Mouse (Mus musculus): ENCODE data around the gene Retsat. TPM values are rescaled to one million over a fixed set of nuclear protein-coding genes. Genes with fewer than 3 reads are reported as not detected.

Gene Retsat
- total and polyA plus RNA-seq, 3 experiments: 15.5 to 27.7 (median 15.6) TPM

- TF ChIP-seq CHD1 (IDR thresholded peaks at IDR 0.05; ENCODE audit: low read depth, low read length) (no peak), MYC (IDR thresholded peaks at IDR 0.05; ENCODE audit: low read depth, low read length) (no peak), POLR2A (IDR thresholded peaks at IDR 0.05; ENCODE audit: low read depth, low read length) (no peak), SIN3A (IDR thresholded peaks at IDR 0.05; ENCODE audit: low read length) (no peak), MAX (IDR thresholded peaks at IDR 0.05; ENCODE audit: low read length) (no peak), NELFE (IDR thresholded peaks at IDR 0.05; ENCODE audit: low read depth, low read length) (no peak), NRF1 (IDR thresholded peaks at IDR 0.05; ENCODE audit: low read depth, low read length) (no peak), EP300 (IDR thresholded peaks at IDR 0.05; ENCODE audit: low read length) (no peak), JUND (conservative IDR thresholded peaks at IDR 0.05; ENCODE audit: low read depth, low read length) (no peak), BHLHE40 (IDR thresholded peaks at IDR 0.05; ENCODE audit: low read depth, low read length) (no peak), RAD21 (IDR thresholded peaks at IDR 0.05; ENCODE audit: low read depth, low read length) (peak; percentile 80), HCFC1 (IDR thresholded peaks at IDR 0.05; ENCODE audit: low read depth, low read length) (no peak), ZC3H11A (IDR thresholded peaks at IDR 0.05; ENCODE audit: low read depth, low read length) (peak; percentile 32; the same call in 1 of the 2 replicates), TBP (conservative IDR thresholded peaks at IDR 0.05; ENCODE audit: low read depth, low read length) (no peak), IRF4 (IDR thresholded peaks at IDR 0.05; ENCODE audit: low read depth, low read length) (no peak), TCF12 (IDR thresholded peaks at IDR 0.05; ENCODE audit: low read depth, low read length) (no peak), MXI1 (IDR thresholded peaks at IDR 0.05; ENCODE audit: low read depth, low read length) (no peak)
Observed at GRCm38 (mm10) chr6:72647383-72647820, 49.1 kb downstream of the Retsat start (continued).

GRCm38 (mm10) chr6:72648002-72648595 is 49.8 kb downstream of the Retsat start:
- H3K4me3 ChIP-seq (replicated peaks in 1 of 3; ENCODE audit: low read depth in 2 of 3, low read length in 2 of 3, poor library complexity in 1 of 3): no peak overlapping the region
- no peak for DNase-seq (ENCODE audit: extremely low read depth)
- H3K36me3 ChIP-seq (replicated peaks in 1 of 2; ENCODE audit: control insufficient read depth in 1 of 2, insufficient read depth in 1 of 2, low read length in 1 of 2): peaks cover 0 to 13% of the 10 kb centered on the region in 2 experiments
- no peak overlapping the region for H3K4me2 ChIP-seq (ENCODE audit: insufficient read depth, low read depth, poor library complexity, severe bottlenecking)
- no peak overlapping the region for H3K27ac ChIP-seq (ENCODE audit: insufficient read depth, low read depth)
- H3K9me3 ChIP-seq (replicated peaks; ENCODE audit: low read length): no peaks in the 10 kb centered on the region
- dilution Hi-C loops (cut with MboI; ENCODE audit: extremely low pct_ligation_motif_present, extremely low pct_unique_long_range_greater_than_20kb, low sequenced_read_pairs) (no loop called here), in situ Hi-C loops (cut with MboI; ENCODE audit: low pct_ligation_motif_present, low pct_unique_long_range_greater_than_20kb, low sequenced_read_pairs) (no loop called here)
- no peaks in the 10 kb centered on the region for H3K27me3 ChIP-seq (replicated peaks)
- H3K4me1 ChIP-seq (ENCODE audit: control insufficient read depth in 1 of 2, insufficient read depth in 2 of 2): peaks cover 0 to 5% of the 10 kb centered on the region in 2 experiments; a peak in 2 of 4 replicates
- no peak overlapping the region for H3K9ac ChIP-seq (ENCODE audit: insufficient read depth, low read depth)
- TF ChIP-seq MAX (IDR thresholded peaks at IDR 0.05; ENCODE audit: low read length) (no peak), RCOR1 (conservative IDR thresholded peaks at IDR 0.05; ENCODE audit: low read depth, low read length) (no peak), SMC3 (IDR thresholded peaks at IDR 0.05; ENCODE audit: low read depth, low read length) (no peak), JUN (IDR thresholded peaks at IDR 0.05; ENCODE audit: insufficient read depth, low read depth, low read length) (no peak), BHLHE40 (IDR thresholded peaks at IDR 0.05; ENCODE audit: low read depth, low read length) (no peak), ETS1 (conservative IDR thresholded peaks at IDR 0.05; ENCODE audit: low read depth, low read length) (no peak), RAD21 (IDR thresholded peaks at IDR 0.05; ENCODE audit: low read depth, low read length) (no peak), MXI1 (IDR thresholded peaks at IDR 0.05; ENCODE audit: low read depth, low read length) (no peak)
- H3K79me2 ChIP-seq (replicated peaks; ENCODE audit: control insufficient read depth, extremely low read depth, insufficient read depth, poor library complexity, severe bottlenecking): no peaks in the 10 kb centered on the region

All from CH12.LX (cell line).